Mouse (Mus musculus) E14TG2a.4 (cell line): Measurements from ENCODE around the gene Rpp25l.

ENCODE experiments used
- CTCF ChIP-seq: conservative IDR thresholded peaks from 2 replicates; pipeline ENCODE4 v1.5.1; 2014; ENCODE audit warnings: low read length
- NANOG ChIP-seq: IDR thresholded peaks from 2 replicates; pipeline ENCODE4 v1.6.1; 2014; ENCODE audit warnings: borderline replicate concordance, low read length, mixed read lengths

DNA sequence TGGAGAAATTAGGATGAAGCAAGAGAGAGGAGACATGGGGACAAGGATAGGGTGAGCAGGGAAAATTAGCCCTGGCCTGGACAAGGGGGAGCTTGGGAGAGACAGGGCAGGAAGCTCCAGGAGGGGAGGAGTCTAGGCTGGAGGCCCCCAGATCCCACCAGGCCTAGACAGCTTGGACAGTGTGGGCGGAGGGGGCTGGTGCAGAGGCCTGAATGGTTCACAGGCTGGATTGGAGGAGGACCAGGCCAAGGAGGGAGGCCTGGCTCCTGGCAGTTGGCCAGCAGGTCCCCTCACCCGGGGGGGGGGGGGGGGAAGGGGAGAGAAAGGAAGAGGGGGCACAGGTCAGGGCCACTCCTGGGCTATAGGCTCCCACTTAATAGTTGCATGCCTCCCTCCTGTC lies 34.0 kb downstream of the Rpp25l start:
- TF ChIP-seq CTCF (no peak), NANOG (no peak)
